Mouse (Mus musculus) cerebellum, adult 2 months (tissue): ENCODE results near the gene Lig3.

Experiments used
- CTCF ChIP-seq: fragments of 200-500 bp; IDR thresholded peaks from 2 replicates; pipeline ENCODE4 v1.5.1; 2011; ENCODE audit warnings: low read depth, mild to moderate bottlenecking, control low read depth, low read length, moderate library complexity, borderline replicate concordance; ENCODE audit not compliant: insufficient read depth
- POLR2A ChIP-seq: fragments of 200-500 bp; IDR thresholded peaks from 2 replicates; pipeline ENCODE4 v1.6.1; 2011; ENCODE audit warnings: low read length, control low read depth, borderline replicate concordance; ENCODE audit not compliant: insufficient read depth

DNA sequence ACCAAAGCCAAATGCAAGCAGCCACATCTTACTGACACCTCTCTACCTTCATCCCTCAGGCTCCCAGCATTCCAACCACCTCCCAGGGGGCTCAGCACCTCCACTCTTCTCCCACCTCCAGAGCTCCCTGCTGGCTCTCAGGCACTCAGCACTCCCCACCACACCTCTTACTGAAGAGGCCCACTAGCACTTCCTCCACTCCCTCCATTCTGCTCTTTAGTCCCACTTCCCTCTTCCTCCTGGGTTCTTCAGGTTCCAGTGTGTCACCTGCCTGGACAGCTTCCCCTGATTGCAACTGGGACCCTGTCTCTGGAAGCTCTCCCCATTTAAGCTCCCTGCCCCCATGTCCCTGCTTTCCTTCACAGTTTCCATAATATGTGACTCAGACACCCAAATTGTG lies 45.9 kb downstream of the Lig3 start:
- no peak for TF ChIP-seq CTCF
- no peak for TF ChIP-seq POLR2A
